Mouse (Mus musculus): ENCODE measurements at regions not wholly inside any gene's neighbourhood (a gene's known extent, or its start where the extent isn't known, plus 50 kb on each side); places are given as distances from the start of the nearest gene placed in this dataset.

DNA sequence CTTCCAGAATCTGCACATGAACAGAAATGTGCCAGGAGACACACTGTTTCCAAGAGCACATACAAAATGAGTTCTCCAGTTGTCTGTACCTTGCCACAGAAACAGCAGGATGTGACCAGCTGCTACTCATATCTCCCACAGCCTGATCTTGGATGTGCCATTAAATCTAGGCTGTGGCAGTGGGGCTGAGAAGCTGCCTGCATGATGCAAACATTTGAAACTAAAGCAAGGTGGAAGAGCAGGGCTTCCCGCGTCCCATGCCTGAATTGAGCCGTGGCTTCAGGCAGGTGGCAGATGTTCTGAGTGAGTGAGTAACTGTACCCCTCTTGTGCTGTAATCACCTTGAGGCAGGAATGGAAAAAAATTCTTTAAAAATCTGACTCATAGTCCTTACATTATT is 1967.7 kb downstream of the Pcdh19 start:
- peak; percentile 32 for DNase-seq (ENCODE audit: low read depth, low spot score)
- H3K27ac ChIP-seq (ENCODE audit: control insufficient read depth, low read depth, low read length) = no peak overlapping the region
- peaks cover 0 to 5% of the 10 kb centered on the region in 2 experiments; a peak in 1 of 4 replicates for H3K4me1 ChIP-seq (ENCODE audit: control insufficient read depth in 1 of 2, insufficient read depth in 2 of 2, low read length in 2 of 2)
- no peaks in the 10 kb centered on the region for H3K27me3 ChIP-seq (ENCODE audit: control insufficient read depth in 1 of 2, insufficient read depth in 2 of 2, low read length in 2 of 2)
- no peak overlapping the region for H3K4me3 ChIP-seq (ENCODE audit: control insufficient read depth in 1 of 2, insufficient read depth in 1 of 2, low read depth in 2 of 2, low read length in 2 of 2)
- no peaks in the 10 kb centered on the region for H3K79me2 ChIP-seq (ENCODE audit: control insufficient read depth, insufficient read depth, low read length, poor library complexity)
- H3K36me3 ChIP-seq (ENCODE audit: control insufficient read depth in 1 of 2, insufficient read depth in 2 of 2, low read length in 2 of 2) = no peaks in the 10 kb centered on the region
- TF ChIP-seq ZNF384 (IDR thresholded peaks at IDR 0.05; ENCODE audit: low read depth, low read length) (no peak), ETS1 (IDR thresholded peaks at IDR 0.05; ENCODE audit: low read depth, low read length) (peak; percentile 60; the same call in 1 of the 2 replicates), EP300 (IDR thresholded peaks at IDR 0.05; ENCODE audit: low read depth in 1 of 2, low read length in 2 of 2) (peak in 1 of 2 experiments; percentile 17; a peak in 1 of 4 replicates), TCF12 (IDR thresholded peaks at IDR 0.05; ENCODE audit: low read depth, low read length) (peak; percentile 71; the same call in 1 of the 2 replicates)
- H3K9me3 ChIP-seq (replicated peaks; ENCODE audit: insufficient read depth, low read length) = no peaks in the 10 kb centered on the region
- no peak overlapping the region for H3K9ac ChIP-seq (ENCODE audit: control insufficient read depth, low read depth, low read length, poor library complexity, severe bottlenecking)

Data from MEL (cell line).